Mouse (Mus musculus) stomach, embryonic 15.5 days (tissue): ENCODE results near the gene Gpc6. TPM values are rescaled to one million over a fixed set of nuclear protein-coding genes. Genes with fewer than 3 reads are reported as not detected.

ENCODE experiments used
- ATAC-seq: fragments of 200-750 bp; cut with Nextera tagmentation; 2 replicates; pipeline ENCODE4 v1.8.0; 2017; ENCODE audit warnings: low read depth, moderate number of reproducible peaks, moderate TSS enrichment; ENCODE audit not compliant: insufficient read depth, low FRiP score
- H3K27ac ChIP-seq: fragments of 300-500 bp; sonication (generic); 2 replicates; pipeline ENCODE4 v1.5.1; 2015; ENCODE audit warnings: mild to moderate bottlenecking, inconsistent platforms
- H3K27me3 ChIP-seq: fragments of 300-500 bp; sonication (generic); replicated peaks from 2 replicates; pipeline ENCODE4 v1.6.1; 2015; ENCODE audit warnings: inconsistent platforms
- H3K36me3 ChIP-seq: fragments of 300-500 bp; sonication (generic); 2 replicates; pipeline ENCODE4 v1.6.1; 2015; ENCODE audit warnings: inconsistent platforms
- H3K4me1 ChIP-seq: fragments of 300-500 bp; sonication (generic); 2 replicates; pipeline ENCODE4 v1.6.1; 2015; ENCODE audit warnings: inconsistent platforms
- H3K4me2 ChIP-seq: fragments of 300-500 bp; sonication (generic); 2 replicates; pipeline ENCODE4 v1.6.1; 2015; ENCODE audit warnings: mild to moderate bottlenecking, inconsistent platforms
- H3K4me3 ChIP-seq: fragments of 300-500 bp; sonication (generic); replicated peaks from 2 replicates; pipeline ENCODE4 v1.5.1; 2015; ENCODE audit warnings: inconsistent platforms
- H3K9ac ChIP-seq: fragments of 300-500 bp; sonication (generic); 2 replicates; pipeline ENCODE4 v1.6.1; 2015; ENCODE audit warnings: inconsistent platforms
- H3K9me3 ChIP-seq: fragments of 300-500 bp; sonication (generic); 2 replicates; pipeline ENCODE4 v1.6.1; 2016; ENCODE audit warnings: inconsistent platforms
- WGBS: fragments of 180-500 bp; shearing (Covaris S2); methylation state at CpG from one replicate; pipeline ENCODE4 v1.1.7; 2015; 5-methylcytosine and 5-hydroxymethylcytosine counted together
- polyA plus RNA-seq: library from polyadenylated mRNA; unstranded; fragments of >200 nt; fragmentation: Nextera tagmentation; extraction: Ambion mirVana; gene quantifications from 2 replicates; pipeline ENCODE4 v1.2.1, GENCODE M21; 2015

The Gpc6 gene
- polyA plus RNA-seq, 1 experiment from 2014 or later = 52.4 TPM

DNA sequence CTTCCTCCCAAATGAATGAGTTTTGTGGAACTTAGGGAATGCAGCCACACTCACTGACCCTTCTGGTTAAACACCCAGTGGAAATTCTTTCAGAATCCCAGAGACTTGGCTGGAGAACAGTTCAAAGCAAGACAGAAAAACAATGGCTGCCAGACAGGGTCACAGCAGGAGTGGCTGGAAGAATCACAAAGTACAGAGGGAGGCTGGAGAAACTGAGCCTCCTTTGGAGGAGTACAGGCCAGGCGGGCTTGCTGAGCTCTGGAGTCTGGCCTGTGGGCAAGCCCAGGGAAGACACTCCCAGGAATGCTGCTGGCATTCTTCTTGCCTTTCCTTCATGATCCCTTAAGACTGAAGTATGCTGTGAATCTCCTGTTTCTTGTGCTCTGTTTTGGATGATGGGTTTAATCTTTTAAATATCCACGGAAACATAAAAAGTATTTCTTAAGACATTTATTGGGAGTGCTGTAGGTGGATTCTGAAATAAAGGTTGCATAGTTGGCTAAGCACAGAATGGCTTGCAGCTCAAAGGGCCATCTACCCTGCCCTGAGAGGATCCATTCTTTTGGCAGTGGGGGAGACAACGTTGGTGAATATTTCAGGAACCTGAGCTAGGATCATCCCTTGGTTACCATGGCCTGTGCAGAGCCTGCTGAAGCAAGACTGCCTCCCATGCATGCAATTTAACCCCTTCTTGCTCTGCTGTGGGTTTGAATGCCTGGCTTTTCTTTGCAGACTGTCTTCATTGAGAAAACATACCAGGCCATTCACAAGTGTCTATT is 342.9 kb downstream of the Gpc6 start:
- H3K36me3 ChIP-seq = no peaks in the 10 kb centered on the region
- no peaks in the 10 kb centered on the region for H3K9me3 ChIP-seq
- no peak overlapping the region for H3K4me3 ChIP-seq
- no peak overlapping the region for H3K27ac ChIP-seq
- H3K4me1 ChIP-seq = no peaks in the 10 kb centered on the region
- H3K27me3 ChIP-seq = no peaks in the 10 kb centered on the region
- WGBS = 46% methylated on average over 3 of the region's 3 CpGs
- no peak overlapping the region for H3K9ac ChIP-seq
- ATAC-seq = no peak
- H3K4me2 ChIP-seq = no peak overlapping the region

DNA sequence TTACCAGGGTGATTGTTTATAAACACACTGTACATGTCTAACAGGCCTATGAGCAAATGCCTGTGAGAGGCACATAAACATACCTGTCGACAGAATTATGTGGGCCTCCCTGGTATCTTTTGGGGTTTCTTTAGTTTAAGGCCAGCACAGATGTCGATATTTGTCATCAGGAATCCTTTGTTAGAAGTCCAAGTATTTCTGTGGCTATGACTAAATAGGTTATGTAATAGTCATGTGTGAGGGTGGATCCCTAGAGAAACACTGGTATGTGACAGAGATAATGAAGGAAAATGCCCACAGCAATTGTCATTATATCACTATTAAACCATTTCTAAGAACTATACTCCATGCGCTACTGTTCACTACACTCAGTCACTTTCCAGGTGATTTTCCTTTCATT is 358.5 kb downstream of the Gpc6 start:
- Histone ChIP-seq H3K4me3 (no peak overlapping the region), H3K9ac (no peak overlapping the region), H3K9me3 (no peaks in the 10 kb centered on the region), H3K4me1 (no peaks in the 10 kb centered on the region), H3K36me3 (no peaks in the 10 kb centered on the region), H3K27me3 (no peaks in the 10 kb centered on the region), H3K4me2 (no peak overlapping the region), H3K27ac (no peak overlapping the region)
- ATAC-seq = no peak
- WGBS = 93% methylated on average over 3 of the region's 3 CpGs

DNA sequence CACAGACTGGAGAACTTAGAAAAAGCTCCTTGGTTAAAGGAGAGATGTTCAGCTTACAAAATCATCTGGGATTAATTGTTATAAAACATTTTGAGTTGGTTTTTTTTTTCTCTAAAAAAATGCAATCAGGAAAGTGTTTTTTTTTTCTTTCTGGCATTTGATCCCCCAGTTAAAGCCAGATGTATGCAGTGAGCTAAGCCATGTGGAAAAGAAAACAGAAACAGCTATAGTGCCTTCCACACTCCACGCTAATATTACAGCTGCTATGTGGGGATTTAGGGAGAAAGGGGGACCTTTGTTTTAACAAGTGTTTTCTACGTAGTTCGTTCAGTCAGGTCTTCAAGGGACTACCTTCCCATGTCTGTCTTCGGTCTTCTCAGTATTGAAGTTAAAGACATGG is 368.6 kb downstream of the Gpc6 start:
- H3K9me3 ChIP-seq = no peaks in the 10 kb centered on the region
- no peak overlapping the region for H3K4me2 ChIP-seq
- H3K4me3 ChIP-seq = no peak overlapping the region
- no peaks in the 10 kb centered on the region for H3K4me1 ChIP-seq
- ATAC-seq = no peak
- H3K9ac ChIP-seq = no peak overlapping the region
- no peaks in the 10 kb centered on the region for H3K36me3 ChIP-seq
- no peaks in the 10 kb centered on the region for H3K27me3 ChIP-seq
- H3K27ac ChIP-seq = no peak overlapping the region
- 90% methylated on average over 4 of the region's 4 CpGs for WGBS

DNA sequence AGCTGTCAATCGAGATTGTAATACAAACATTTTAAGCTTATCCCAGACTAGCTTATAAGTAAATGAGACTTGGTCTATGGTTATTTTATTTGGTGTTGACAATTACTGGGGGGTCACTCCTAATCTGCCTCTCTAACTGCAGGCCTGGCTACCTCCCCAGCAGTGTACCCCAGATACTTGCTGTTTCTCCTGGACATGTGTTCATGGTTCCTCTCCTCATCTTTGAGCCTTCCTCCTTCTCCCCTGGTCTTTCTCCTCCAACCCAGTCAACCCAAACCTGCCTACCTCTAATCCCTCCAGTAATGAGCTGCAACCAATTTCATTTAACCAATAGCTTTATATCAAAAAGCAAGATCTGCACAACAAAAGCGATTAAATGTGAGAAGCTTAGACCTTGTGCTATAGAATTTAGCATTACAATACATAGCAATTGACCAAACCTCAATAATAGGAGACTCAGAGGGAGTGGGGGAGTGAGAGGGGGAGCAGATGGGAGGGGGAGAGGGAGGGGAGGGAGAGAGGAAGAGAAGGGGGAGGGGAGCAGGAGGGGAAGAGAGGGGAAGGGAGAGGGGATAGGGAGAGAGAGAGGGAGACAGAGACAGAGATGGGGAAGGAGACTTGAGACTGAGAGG is 371.2 kb downstream of the Gpc6 start:
- Histone ChIP-seq H3K27ac (no peak overlapping the region), H3K4me2 (no peak overlapping the region), H3K4me3 (no peak overlapping the region), H3K27me3 (no peaks in the 10 kb centered on the region), H3K4me1 (no peaks in the 10 kb centered on the region), H3K9ac (no peak overlapping the region), H3K9me3 (no peaks in the 10 kb centered on the region), H3K36me3 (no peaks in the 10 kb centered on the region)
- WGBS = 88% methylated on average over 2 of the region's 2 CpGs
- no peak for ATAC-seq

DNA sequence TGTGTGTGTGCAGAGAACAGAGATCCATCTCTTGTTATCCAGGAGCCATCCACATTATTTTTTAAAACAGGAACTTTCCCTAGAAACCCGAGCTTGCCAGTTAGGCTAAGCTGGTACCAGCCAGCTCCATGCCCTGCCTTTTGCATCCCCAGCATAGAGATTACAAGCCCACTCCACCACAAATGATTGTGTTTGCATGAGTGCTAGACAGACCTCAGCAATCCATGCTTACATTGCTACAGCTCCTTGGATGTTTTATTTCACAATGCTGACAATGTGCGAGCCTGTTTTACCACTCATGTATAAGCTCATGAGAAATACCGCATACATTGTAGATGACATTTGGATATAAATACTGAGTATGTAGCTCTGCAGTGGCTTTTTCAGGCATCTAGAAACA is 375.9 kb downstream of the Gpc6 start:
- no peaks in the 10 kb centered on the region for H3K36me3 ChIP-seq
- no peak overlapping the region for H3K4me3 ChIP-seq
- no peak overlapping the region for H3K9ac ChIP-seq
- ATAC-seq = no peak
- no peak overlapping the region for H3K4me2 ChIP-seq
- H3K9me3 ChIP-seq = no peaks in the 10 kb centered on the region
- H3K27me3 ChIP-seq = no peaks in the 10 kb centered on the region
- H3K27ac ChIP-seq = no peak overlapping the region
- 65% methylated on average over 3 of the region's 3 CpGs for WGBS
- no peaks in the 10 kb centered on the region for H3K4me1 ChIP-seq

DNA sequence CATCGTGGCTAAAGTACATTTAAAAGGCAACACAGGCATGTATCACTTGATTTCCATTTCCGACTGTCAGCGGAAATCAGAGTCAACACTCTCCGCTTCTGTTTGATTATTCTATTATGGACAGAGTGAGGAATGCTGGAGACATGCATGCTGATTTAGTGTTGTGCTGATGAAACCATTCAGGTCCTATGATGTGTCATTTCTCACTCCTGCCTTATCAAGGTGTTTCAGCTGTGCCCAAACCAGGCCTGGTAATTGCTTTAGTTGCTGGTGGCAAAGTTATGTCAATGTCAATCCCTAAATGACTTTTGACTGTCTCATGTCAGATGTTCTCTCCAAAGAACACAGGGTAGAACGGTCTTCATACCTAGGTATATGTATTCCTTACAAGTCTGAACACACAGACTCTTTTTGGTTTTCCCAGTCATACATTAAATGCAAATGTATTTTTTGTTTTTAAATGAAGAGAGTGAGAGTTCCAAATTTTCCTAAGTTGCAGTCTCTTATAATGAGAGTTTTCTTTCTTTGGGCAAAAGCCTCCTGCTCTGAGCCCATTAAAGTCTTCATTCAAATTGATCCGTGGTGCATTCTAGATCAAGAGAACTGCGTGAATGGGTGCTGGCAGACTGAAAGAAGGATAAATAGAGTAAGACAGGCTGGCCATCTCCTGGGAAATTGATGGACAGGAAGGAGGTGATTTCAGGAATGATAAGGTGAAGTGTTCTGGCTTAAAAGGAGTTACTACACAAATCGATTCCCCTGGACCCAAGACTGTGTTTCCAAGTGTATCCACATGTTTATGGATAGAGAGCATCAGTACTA is 379.0 kb downstream of the Gpc6 start:
- Histone ChIP-seq H3K27ac (no peak overlapping the region), H3K4me2 (no peak overlapping the region), H3K36me3 (no peaks in the 10 kb centered on the region), H3K9me3 (no peaks in the 10 kb centered on the region), H3K4me3 (no peak overlapping the region), H3K27me3 (no peaks in the 10 kb centered on the region), H3K4me1 (no peaks in the 10 kb centered on the region), H3K9ac (no peak overlapping the region)
- no peak for ATAC-seq
- 75% methylated on average over 8 of the region's 8 CpGs for WGBS

DNA sequence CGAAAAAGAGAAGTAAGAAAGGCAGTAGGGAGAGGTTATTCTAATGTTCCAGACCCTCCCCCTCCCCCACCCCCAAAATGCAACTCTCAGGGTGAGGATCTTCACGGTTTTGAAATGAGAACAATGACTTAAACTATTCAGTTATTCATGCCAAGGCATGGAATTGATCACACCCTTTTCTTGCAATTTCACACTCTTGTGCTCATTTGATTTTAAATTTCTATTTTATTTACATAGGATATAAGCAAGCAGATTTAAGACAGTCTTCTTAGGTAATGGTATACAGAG is 379.6 kb downstream of the Gpc6 start:
- Histone ChIP-seq H3K27ac (no peak overlapping the region), H3K9me3 (no peaks in the 10 kb centered on the region), H3K4me2 (no peak overlapping the region), H3K9ac (no peak overlapping the region), H3K4me1 (no peaks in the 10 kb centered on the region), H3K4me3 (no peak overlapping the region), H3K27me3 (no peaks in the 10 kb centered on the region), H3K36me3 (no peaks in the 10 kb centered on the region)
- WGBS = 70% methylated on average over 2 of the region's 2 CpGs
- ATAC-seq = no peak

DNA sequence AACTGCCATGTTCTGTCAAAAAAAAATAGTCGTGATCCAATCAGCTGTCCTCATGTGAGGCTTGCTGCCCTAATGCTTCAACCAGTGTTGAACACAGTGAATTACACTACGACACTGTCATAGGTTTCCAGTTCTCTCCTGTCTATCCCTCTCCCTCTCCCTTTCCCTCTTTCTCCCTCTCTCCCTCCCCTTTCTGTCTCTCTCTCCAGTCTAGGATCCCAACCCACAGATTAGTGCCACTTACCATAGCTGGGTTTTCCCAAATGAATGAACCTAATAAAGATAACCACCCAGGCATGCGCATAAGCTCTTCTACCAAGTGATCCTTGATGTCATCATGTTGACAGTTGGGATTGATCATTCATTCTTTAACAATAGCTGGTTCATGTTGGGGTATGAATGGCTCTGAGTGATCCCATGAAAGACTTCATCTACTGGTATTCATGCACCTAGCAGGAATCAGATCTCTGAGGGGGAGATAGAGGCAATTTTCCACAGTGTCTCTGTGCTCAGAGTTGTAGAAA is 384.9 kb downstream of the Gpc6 start:
- 87% methylated on average over 3 of the region's 3 CpGs for WGBS
- Histone ChIP-seq H3K4me1 (no peaks in the 10 kb centered on the region), H3K27ac (no peak overlapping the region), H3K4me2 (no peak overlapping the region), H3K4me3 (no peak overlapping the region), H3K9ac (no peak overlapping the region), H3K9me3 (no peaks in the 10 kb centered on the region), H3K27me3 (no peaks in the 10 kb centered on the region), H3K36me3 (no peaks in the 10 kb centered on the region)
- no peak for ATAC-seq

DNA sequence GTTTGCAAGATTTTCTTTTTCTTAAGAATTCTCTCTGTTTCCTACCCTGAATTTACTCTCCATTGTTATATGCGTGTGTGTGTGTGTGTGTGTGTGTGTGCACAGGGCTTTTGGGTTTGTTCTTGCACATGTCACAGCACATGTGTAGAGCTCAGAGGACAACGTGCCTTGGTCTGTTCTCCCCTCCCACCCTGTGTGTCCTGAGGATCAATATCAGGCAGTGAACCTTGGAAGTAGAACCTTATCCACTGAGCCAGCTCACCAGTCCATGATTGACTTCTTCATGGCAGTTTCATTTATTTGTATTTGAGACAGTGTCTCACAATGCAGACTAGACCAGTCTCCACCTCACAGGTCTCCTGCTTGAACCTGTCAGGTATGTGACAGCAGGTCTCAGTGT is 399.1 kb downstream of the Gpc6 start:
- no peak overlapping the region for H3K4me2 ChIP-seq
- 77% methylated on average over 2 of the region's 2 CpGs for WGBS
- no peak for ATAC-seq
- no peak overlapping the region for H3K9ac ChIP-seq
- no peak overlapping the region for H3K4me3 ChIP-seq
- H3K27me3 ChIP-seq = no peaks in the 10 kb centered on the region
- no peaks in the 10 kb centered on the region for H3K36me3 ChIP-seq
- no peak overlapping the region for H3K27ac ChIP-seq
- no peaks in the 10 kb centered on the region for H3K9me3 ChIP-seq
- no peaks in the 10 kb centered on the region for H3K4me1 ChIP-seq

DNA sequence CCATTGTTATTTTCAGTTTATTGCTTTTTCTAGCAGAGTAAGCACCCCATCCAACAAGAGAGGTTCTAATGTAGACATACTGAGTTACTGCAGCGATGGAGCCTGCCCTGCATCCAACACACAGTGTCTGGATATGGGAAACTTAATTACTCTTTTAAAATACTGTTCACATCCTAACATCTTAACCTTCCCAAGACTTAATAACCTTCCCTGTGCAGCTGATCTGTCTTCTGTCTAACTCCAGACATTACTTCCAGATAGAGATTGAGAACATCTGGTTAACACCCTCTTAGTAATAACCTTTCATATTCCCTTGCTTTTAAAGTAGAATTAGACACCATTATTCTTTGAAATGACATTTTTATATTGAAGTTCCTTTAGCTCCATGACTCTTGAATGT is 407.1 kb downstream of the Gpc6 start:
- ATAC-seq = no peak; the same call in 1 of the 2 replicates

DNA sequence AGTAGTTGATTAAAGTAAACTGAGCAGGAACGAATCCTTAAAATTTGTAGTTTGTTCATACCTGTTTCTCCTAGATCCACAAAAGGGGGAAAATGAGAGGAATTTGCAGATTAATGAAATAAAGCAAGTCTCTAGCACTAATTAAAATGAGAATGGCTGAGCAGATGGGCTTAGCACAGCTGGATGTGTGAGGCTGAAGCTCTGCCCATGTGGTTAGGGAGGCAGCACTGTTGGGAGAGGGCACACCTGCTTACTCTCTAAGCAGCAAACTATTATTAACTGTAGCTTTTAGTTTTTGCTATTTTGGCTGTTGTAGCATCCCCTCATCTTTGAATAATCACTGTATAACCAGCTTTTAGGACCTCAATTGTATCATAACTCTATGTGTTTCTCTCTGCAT is 412.2 kb downstream of the Gpc6 start:
- no peaks in the 10 kb centered on the region for H3K9me3 ChIP-seq
- no peak overlapping the region for H3K4me3 ChIP-seq
- no peaks in the 10 kb centered on the region for H3K4me1 ChIP-seq
- no peak overlapping the region for H3K4me2 ChIP-seq
- H3K9ac ChIP-seq = no peak overlapping the region
- no peak overlapping the region for H3K27ac ChIP-seq
- H3K36me3 ChIP-seq = no peaks in the 10 kb centered on the region
- ATAC-seq = no peak
- 73% methylated on average over 1 of the region's 1 CpGs for WGBS
- H3K27me3 ChIP-seq = no peaks in the 10 kb centered on the region

More for the DNA sequence above, 407.1 kb downstream of the Gpc6 start:
- H3K36me3 ChIP-seq = no peaks in the 10 kb centered on the region
- no peak overlapping the region for H3K27ac ChIP-seq
- H3K9me3 ChIP-seq = no peaks in the 10 kb centered on the region
- H3K4me3 ChIP-seq = no peak overlapping the region
- H3K27me3 ChIP-seq = no peaks in the 10 kb centered on the region
- H3K4me1 ChIP-seq = no peaks in the 10 kb centered on the region
- no peak overlapping the region for H3K4me2 ChIP-seq
- 74% methylated on average over 1 of the region's 1 CpGs for WGBS
- H3K9ac ChIP-seq = no peak overlapping the region

DNA sequence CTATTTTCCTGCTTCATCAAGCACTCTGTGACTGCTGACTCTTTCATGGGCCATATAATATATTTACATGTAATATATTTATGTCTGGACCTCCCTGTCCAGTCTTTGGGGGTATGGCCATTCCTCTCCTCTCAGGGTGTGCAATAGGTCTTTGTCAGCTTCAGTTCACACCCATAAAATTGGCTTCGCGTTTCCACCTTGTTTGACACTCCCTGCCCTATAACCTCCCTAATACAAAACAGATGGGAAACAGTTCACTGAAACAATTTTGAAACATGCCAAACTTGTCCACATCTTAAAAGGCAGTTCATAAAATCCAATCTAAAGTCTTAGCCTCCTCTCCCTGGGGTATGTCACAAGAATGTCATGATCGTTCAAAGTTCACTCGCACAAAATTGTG is 415.4 kb downstream of the Gpc6 start:
- Histone ChIP-seq H3K9ac (no peak overlapping the region), H3K36me3 (no peaks in the 10 kb centered on the region), H3K4me2 (no peak overlapping the region), H3K27me3 (no peaks in the 10 kb centered on the region), H3K9me3 (no peaks in the 10 kb centered on the region), H3K4me1 (no peaks in the 10 kb centered on the region), H3K27ac (no peak overlapping the region), H3K4me3 (no peak overlapping the region)
- ATAC-seq = no peak
- 66% methylated on average over 4 of the region's 4 CpGs for WGBS
